Mouse (Mus musculus) liver, embryonic 15.5 days (tissue): ENCODE results near the gene Il16. TPM values are rescaled to one million over a fixed set of nuclear protein-coding genes. Genes with fewer than 3 reads are reported as not detected.
A peak's percentile ranks its signal among the peaks of the same experiment; 100 is the strongest.

Experiments used
- ATAC-seq: fragments of 200-750 bp; cut with Nextera tagmentation; 2 replicates; pipeline ENCODE4 v1.8.0; 2017; ENCODE audit warnings: moderate number of reproducible peaks, mild to moderate bottlenecking, moderate library complexity; ENCODE audit not compliant: insufficient read depth
- H3K27ac ChIP-seq: fragments of 300-500 bp; sonication (generic); replicated peaks from 2 replicates; pipeline ENCODE4 v1.5.1; 2015; ENCODE audit warnings: mild to moderate bottlenecking, inconsistent platforms
- H3K27me3 ChIP-seq: fragments of 300-500 bp; sonication (generic); 2 replicates; pipeline ENCODE4 v1.6.1; 2015; ENCODE audit warnings: mild to moderate bottlenecking, inconsistent platforms
- H3K36me3 ChIP-seq: fragments of 300-500 bp; sonication (generic); replicated peaks from 2 replicates; pipeline ENCODE4 v1.6.1; 2015; ENCODE audit warnings: moderate library complexity, mild to moderate bottlenecking, inconsistent platforms
- H3K4me1 ChIP-seq: fragments of 300-500 bp; sonication (generic); replicated peaks from 2 replicates; pipeline ENCODE4 v1.6.1; 2015; ENCODE audit warnings: inconsistent platforms
- H3K4me2 ChIP-seq: fragments of 300-500 bp; sonication (generic); 2 replicates; pipeline ENCODE4 v1.6.1; 2015; ENCODE audit warnings: moderate library complexity, mild to moderate bottlenecking, inconsistent platforms
- H3K4me3 ChIP-seq: fragments of 300-500 bp; sonication (generic); replicated peaks from 2 replicates; pipeline ENCODE4 v1.5.1; 2015; ENCODE audit warnings: mild to moderate bottlenecking, inconsistent platforms
- H3K9ac ChIP-seq: fragments of 300-500 bp; sonication (generic); 2 replicates; pipeline ENCODE4 v1.6.1; 2015; ENCODE audit warnings: moderate library complexity, mild to moderate bottlenecking, inconsistent platforms
- H3K9me3 ChIP-seq: fragments of 300-500 bp; sonication (generic); replicated peaks from 2 replicates; pipeline ENCODE4 v1.6.1; 2016; ENCODE audit warnings: inconsistent platforms
- WGBS: fragments of 180-500 bp; shearing (Covaris S2); methylation state at CpG from one replicate; pipeline ENCODE4 v1.1.7; 2015; ENCODE audit warnings: mixed read lengths; ENCODE audit not compliant: insufficient replicate concordance; 5-methylcytosine and 5-hydroxymethylcytosine counted together
- polyA plus RNA-seq: library from polyadenylated mRNA; unstranded; fragments of >200 nt; fragmentation: Nextera tagmentation; extraction: Ambion mirVana; gene quantifications from 2 replicates; pipeline ENCODE4 v1.2.1, GENCODE M21; 2015

The Il16 gene
- polyA plus RNA-seq: 6.2 and 6.9 TPM in 2 replicates

- WGBS: 49% methylated on average over 20 of the region's 20 CpGs
- Histone ChIP-seq H3K27me3 (no peaks in the 10 kb centered on the region), H3K9me3 (no peaks in the 10 kb centered on the region), H3K4me3 (no peak within 1 kb of the TSS), H3K27ac (no peak within 1 kb of the TSS), H3K9ac (no peak within 1 kb of the TSS), H3K4me1 (no peaks in the 10 kb centered on the region), H3K36me3 (no peaks in the 10 kb centered on the region), H3K4me2 (no peak within 1 kb of the TSS)
- ATAC-seq: no peak
These were observed at the start of gene Il16 for GRCm38 (mm10) chr7:83745413-83746106. Gene Il16, minus strand, starts transcription at chr7:83745726.

- Histone ChIP-seq H3K9ac (no peak within 1 kb of the TSS), H3K4me1 (no peaks in the 10 kb centered on the region; the same call in 1 of the 2 replicates), H3K27me3 (no peaks in the 10 kb centered on the region), H3K9me3 (no peaks in the 10 kb centered on the region), H3K27ac (no peak within 1 kb of the TSS), H3K36me3 (no peaks in the 10 kb centered on the region), H3K4me3 (no peak within 1 kb of the TSS), H3K4me2 (no peak within 1 kb of the TSS)
- peak; percentile 44; the same call in 1 of the 2 replicates for ATAC-seq
- WGBS: 13% methylated on average over 14 of the region's 14 CpGs
These were observed 49.2 kb upstream of the Il16 start, which contains the start of gene Cfap161 for GRCm38 (mm10) chr7:83794705-83795104. Gene Cfap161, minus strand, starts transcription at chr7:83794880.

- Histone ChIP-seq H3K4me3 (no peak overlapping the region), H3K27ac (no peak overlapping the region), H3K9me3 (no peaks in the 10 kb centered on the region), H3K4me1 (no peaks in the 10 kb centered on the region; the same call in 1 of the 2 replicates), H3K27me3 (no peaks in the 10 kb centered on the region), H3K4me2 (no peak overlapping the region), H3K36me3 (no peaks in the 10 kb centered on the region), H3K9ac (no peak overlapping the region)
- no peak for ATAC-seq
- 31% methylated on average over 11 of the region's 11 CpGs for WGBS
These were observed 48.6 kb upstream of the Il16 start for GRCm38 (mm10) chr7:83794006-83794683.

- Histone ChIP-seq H3K4me1 (no peaks in the 10 kb centered on the region), H3K4me3 (no peak overlapping the region), H3K36me3 (no peaks in the 10 kb centered on the region), H3K4me2 (no peak overlapping the region), H3K9ac (no peak overlapping the region), H3K9me3 (no peaks in the 10 kb centered on the region), H3K27ac (no peak overlapping the region), H3K27me3 (no peaks in the 10 kb centered on the region)
- 48% methylated on average over 4 of the region's 4 CpGs for WGBS
- no peak for ATAC-seq
These were observed 35.4 kb upstream of the Il16 start for GRCm38 (mm10) chr7:83780881-83781280.

- Histone ChIP-seq H3K4me1 (no peaks in the 10 kb centered on the region), H3K9me3 (no peaks in the 10 kb centered on the region), H3K27ac (no peak overlapping the region), H3K9ac (no peak overlapping the region), H3K4me3 (no peak overlapping the region), H3K36me3 (no peaks in the 10 kb centered on the region), H3K4me2 (no peak overlapping the region), H3K27me3 (no peaks in the 10 kb centered on the region)
- no peak for ATAC-seq
- 44% methylated on average over 4 of the region's 4 CpGs for WGBS
These were observed 34.5 kb upstream of the Il16 start for GRCm38 (mm10) chr7:83780026-83780425.

GRCm38 (mm10) chr7:83779028-83779427 lies 33.5 kb upstream of the Il16 start:
- Histone ChIP-seq H3K27me3 (no peaks in the 10 kb centered on the region), H3K4me1 (no peaks in the 10 kb centered on the region), H3K9ac (no peak overlapping the region), H3K27ac (no peak overlapping the region), H3K4me2 (no peak overlapping the region), H3K9me3 (no peaks in the 10 kb centered on the region), H3K4me3 (no peak overlapping the region), H3K36me3 (no peaks in the 10 kb centered on the region)
- 47% methylated on average over 2 of the region's 2 CpGs for WGBS
- ATAC-seq: no peak

GRCm38 (mm10) chr7:83778516-83778915 lies 33.0 kb upstream of the Il16 start:
- no peaks in the 10 kb centered on the region for H3K9me3 ChIP-seq
- no peak overlapping the region for H3K27ac ChIP-seq
- 38% methylated on average over 2 of the region's 2 CpGs for WGBS
- H3K27me3 ChIP-seq: no peaks in the 10 kb centered on the region
- no peak overlapping the region for H3K9ac ChIP-seq
- H3K36me3 ChIP-seq: no peaks in the 10 kb centered on the region
- ATAC-seq: no peak
- no peak overlapping the region for H3K4me3 ChIP-seq
- no peaks in the 10 kb centered on the region for H3K4me1 ChIP-seq
- no peak overlapping the region for H3K4me2 ChIP-seq

GRCm38 (mm10) chr7:83774721-83775120 lies 29.2 kb upstream of the Il16 start:
- 24% methylated on average over 5 of the region's 5 CpGs for WGBS
- Histone ChIP-seq H3K4me3 (no peak overlapping the region), H3K36me3 (no peaks in the 10 kb centered on the region), H3K4me2 (no peak overlapping the region), H3K27ac (no peak overlapping the region), H3K4me1 (no peaks in the 10 kb centered on the region), H3K9ac (no peak overlapping the region), H3K27me3 (no peaks in the 10 kb centered on the region), H3K9me3 (no peaks in the 10 kb centered on the region)
- no peak for ATAC-seq

- no peak overlapping the region for H3K27ac ChIP-seq
- H3K36me3 ChIP-seq: no peaks in the 10 kb centered on the region
- H3K4me1 ChIP-seq: no peaks in the 10 kb centered on the region
- no peak for ATAC-seq
- no peak overlapping the region for H3K9ac ChIP-seq
- no peak overlapping the region for H3K4me2 ChIP-seq
- no peaks in the 10 kb centered on the region for H3K9me3 ChIP-seq
- 45% methylated on average over 3 of the region's 3 CpGs for WGBS
- H3K27me3 ChIP-seq: no peaks in the 10 kb centered on the region
- no peak overlapping the region for H3K4me3 ChIP-seq
These were observed 18.1 kb upstream of the Il16 start for GRCm38 (mm10) chr7:83763674-83764073.

GRCm38 (mm10) chr7:83762336-83762735 lies 16.8 kb upstream of the Il16 start:
- 60% methylated on average over 5 of the region's 5 CpGs for WGBS
- H3K9ac ChIP-seq: no peak overlapping the region
- H3K9me3 ChIP-seq: no peaks in the 10 kb centered on the region
- no peak for ATAC-seq
- H3K4me2 ChIP-seq: no peak overlapping the region
- H3K36me3 ChIP-seq: no peaks in the 10 kb centered on the region
- H3K27me3 ChIP-seq: no peaks in the 10 kb centered on the region
- H3K4me1 ChIP-seq: no peaks in the 10 kb centered on the region
- H3K27ac ChIP-seq: no peak overlapping the region
- no peak overlapping the region for H3K4me3 ChIP-seq

- ATAC-seq: no peak
- H3K27ac ChIP-seq: no peak overlapping the region
- 35% methylated on average over 1 of the region's 1 CpGs for WGBS
These were observed 5.5 kb upstream of the Il16 start for GRCm38 (mm10) chr7:83751055-83751454.

More at GRCm38 (mm10) chr7:83751055-83751454, 5.5 kb upstream of the Il16 start:
- no peak overlapping the region for H3K4me2 ChIP-seq
- H3K36me3 ChIP-seq: no peaks in the 10 kb centered on the region
- H3K9ac ChIP-seq: no peak overlapping the region
- H3K9me3 ChIP-seq: no peaks in the 10 kb centered on the region
- H3K4me3 ChIP-seq: no peak overlapping the region
- H3K4me1 ChIP-seq: no peaks in the 10 kb centered on the region
- no peaks in the 10 kb centered on the region for H3K27me3 ChIP-seq
